Mouse (Mus musculus) fat pad, adult 2 months (tissue): Measurements from ENCODE around the gene Trem2.
"Not testable (repeated sequence)": the region's sequence is repeated elsewhere in the genome, so short reads cannot be mapped to it uniquely, and the experiment has no call there.

Source experiments
- DNase-seq: peaks from one replicate; pipeline ENCODE4 v3.0.0-alpha.2; 2011; ENCODE audit warnings: low read depth, low spot score; ENCODE audit errors: extremely low read depth

The Trem2 gene

DNA sequence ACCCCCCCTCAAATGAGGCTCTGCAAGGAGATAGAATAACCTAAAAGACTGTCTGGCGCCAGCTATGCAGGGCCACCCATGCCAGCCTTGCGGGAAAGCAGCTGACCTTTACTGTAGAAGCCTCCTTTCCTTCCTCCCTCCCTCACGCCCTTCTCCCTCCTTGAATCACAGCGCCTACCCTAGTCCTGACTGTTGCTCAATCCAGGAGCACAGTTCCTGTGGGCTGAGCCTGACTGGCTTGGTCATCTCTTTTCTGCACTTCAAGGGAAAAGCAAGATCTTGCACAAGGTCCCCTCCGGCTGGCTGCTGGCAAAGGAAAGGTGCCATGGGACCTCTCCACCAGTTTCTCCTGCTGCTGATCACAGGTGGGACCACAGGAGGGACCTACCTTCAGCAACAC lies at the start of gene Trem2:
TSS of gene Trem2 (plus strand) at position 171 of the 400 bp plus-strand sequence.
- DNase-seq = no peak

DNA sequence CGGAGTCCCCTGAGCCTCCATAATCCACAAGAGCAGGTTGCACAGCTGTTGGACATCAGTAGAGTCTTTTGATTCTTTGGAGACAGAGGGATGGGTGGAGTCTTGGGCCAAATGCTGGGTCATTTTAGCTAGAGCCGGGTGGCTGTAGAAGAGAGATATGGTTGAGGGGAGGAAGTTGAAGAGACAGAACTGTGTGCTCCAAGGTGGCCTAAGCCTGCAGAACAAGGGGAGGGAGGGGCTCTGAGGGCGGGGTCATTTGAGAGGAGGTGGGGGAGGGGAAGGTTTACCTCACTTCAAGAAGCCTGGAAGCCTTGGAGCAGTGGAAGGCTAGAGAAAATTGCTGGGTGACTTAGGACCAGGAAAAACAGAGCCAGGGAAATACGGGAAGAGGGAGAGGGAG lies 47.0 kb upstream of the Trem2 start, which contains the start of gene Treml2:
TSS of gene Treml2 (plus strand) at position 296 of the 400 bp plus-strand sequence.
- DNase-seq = no peak

DNA sequence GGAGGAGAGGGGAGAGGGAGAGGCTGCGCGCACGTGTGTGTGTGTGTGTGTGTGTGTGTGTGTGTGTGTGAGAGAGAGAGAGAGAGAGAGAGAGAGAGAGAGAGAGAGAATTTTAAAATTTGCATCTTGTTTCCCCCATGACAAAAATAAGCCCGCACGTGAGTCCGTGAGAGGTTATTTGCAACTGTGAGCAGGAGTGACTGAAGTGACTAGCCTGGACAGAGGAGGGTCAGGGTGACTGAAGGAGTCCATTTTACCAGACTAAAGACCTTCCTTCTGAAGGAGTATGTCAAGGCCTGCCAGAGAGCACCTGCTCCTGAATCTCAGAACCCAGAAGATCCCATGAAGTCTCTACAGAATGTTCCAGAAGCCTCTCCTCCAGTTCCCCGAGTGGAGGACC lies 46.4 kb upstream of the Trem2 start:
- no peak for DNase-seq

DNA sequence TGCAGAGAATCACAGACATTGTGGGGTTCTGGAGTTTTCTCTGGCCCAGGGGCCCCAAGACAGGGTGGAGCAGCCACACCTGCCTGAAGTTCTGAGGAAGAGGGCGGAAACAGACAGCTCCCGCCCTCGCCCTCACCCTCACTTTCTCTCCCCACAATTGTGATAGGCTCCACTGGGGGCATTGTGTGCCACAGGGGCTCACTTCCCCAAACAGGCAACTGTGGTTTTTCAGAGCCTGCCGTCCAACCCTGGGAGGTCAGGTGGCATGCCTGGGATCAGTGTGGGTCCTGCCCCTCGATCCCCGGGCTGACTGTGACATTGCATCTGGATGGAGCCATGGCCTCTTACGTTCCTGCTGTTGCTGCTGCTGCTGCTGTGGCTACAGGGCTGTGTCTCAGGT lies 46.0 kb upstream of the Trem2 start:
- DNase-seq = no peak

DNA sequence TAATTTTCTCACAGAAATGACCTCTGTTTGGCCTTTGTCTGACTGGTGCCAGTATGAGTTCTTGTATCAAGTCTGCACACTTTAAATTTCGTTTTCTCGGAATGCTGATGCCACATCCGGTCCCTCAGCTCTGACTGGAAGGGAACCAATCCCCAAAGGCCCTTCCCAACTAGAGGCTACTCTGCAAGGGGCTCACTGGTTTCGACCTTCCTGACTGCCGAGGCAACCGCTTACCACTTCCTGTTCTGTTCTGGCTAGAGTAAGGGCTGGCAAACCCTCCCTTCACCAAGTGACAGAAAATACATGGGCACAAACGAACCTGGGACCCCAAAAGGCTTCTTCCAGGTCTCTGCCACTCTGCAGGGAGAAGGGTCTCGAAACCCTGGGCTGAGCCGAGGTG lies 45.3 kb upstream of the Trem2 start:
- DNase-seq = no peak

DNA sequence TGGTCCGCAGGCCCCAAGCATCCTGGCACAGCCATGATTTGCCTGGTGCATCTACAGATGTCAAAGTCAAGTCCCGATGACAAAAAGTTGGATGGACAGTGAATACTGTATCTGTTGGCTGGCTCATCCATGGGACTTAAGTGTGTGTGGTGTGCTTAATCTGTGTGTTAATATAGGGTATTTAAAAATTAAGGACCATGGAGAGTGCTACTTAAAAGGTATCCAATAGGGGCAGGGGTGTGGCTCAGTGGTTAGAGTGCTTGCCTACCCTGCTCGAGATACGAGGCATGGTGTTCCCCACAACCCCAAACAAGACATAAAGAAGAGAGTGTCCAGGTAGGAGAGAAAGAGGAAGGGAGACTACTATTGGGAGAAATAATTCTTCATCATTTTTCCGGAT lies 44.4 kb upstream of the Trem2 start:
- DNase-seq = no peak

DNA sequence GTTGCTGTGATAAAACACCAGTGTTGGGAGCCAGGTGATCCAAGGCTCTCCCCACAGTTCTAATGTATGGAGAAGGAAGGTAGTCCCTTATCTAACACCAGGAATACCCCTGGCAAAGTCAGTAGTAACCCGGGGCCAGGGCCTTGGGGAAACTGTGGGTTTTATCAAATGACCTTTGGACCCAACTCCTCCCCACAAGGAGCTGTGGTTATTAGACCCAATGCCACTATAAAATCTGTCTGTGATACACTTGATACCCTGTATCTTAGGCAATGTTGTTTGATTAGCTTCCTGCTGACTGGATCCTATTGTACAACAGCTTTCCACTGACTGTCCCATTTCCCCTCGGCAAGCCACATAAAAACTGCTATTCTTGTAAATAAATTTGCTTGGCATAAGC lies 34.1 kb upstream of the Trem2 start:
- no peak for DNase-seq

DNA sequence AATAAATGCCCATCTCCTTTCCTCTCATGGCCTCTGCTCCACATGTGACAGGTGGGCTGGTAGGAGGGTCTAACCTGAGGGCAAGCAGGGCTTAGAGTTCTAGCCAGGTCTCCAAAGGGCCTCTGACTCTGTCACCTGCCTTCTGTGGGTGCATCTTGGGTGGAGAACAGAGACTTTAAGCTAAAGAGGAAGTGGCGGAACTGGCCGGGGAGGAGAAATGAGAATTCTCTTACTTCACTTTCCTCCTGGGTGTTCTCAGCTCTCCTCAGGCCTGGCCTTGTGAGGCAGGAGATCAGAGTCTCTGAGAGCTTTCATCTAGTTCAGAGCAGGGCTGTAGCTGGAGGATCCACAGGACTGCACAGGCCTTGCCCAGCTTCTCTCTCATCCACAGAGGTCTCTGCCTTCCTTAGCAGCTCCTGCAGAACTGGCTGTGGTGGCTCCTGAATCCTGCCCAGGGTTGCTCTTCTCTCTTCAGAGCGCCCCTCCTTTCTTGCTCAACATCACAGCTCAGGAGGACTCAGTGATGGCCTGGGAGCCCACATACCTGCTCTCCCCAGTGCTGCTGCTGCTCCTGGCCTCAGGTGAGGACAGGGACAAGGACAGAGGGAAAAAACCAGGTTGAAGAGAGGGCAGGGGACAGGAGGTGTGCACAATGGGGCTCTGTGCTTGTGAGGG lies 30.2 kb upstream of the Trem2 start, which contains the start of gene B430306N03Rik:
TSS of gene B430306N03Rik (plus strand) at position 237 of the 675 bp plus-strand sequence.
- not testable (repeated sequence) for DNase-seq

DNA sequence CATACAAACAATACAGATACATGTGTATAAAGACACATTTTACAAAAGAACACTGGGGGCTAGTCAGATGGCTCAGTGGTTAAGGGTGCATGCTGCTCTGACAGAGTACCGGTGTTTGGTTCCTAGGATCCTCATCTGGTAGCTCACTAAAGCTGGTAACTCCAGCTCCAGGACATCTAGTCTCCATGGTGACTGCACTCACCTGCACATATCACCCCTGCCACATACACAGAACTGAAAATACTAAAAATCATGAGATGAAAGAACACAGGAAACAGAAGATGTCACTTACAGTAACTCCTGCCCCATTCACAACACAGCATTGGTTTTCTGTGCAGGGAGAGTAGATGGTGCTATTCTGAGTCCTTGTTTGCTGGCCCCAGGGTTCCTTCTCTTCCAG lies 27.5 kb upstream of the Trem2 start:
- no peak for DNase-seq

DNA sequence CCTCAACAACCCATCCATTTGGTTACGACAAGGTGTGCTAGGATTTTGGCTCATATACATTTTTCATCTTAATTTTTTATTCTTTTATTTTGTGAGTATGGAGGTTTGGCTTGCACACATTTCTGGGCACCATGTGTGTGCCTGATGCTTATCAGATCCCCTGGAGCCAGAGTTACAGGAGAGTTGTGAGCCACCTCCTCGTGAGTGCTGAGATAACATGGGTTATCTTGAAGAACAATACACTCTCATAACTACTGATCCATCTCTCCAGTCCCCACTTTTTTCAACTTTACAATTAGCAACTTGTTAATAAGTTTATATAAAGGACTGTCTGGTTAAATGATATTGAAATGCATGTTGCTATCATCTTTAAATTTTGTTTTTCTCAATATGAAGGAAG lies 24.9 kb upstream of the Trem2 start:
- no peak for DNase-seq

DNA sequence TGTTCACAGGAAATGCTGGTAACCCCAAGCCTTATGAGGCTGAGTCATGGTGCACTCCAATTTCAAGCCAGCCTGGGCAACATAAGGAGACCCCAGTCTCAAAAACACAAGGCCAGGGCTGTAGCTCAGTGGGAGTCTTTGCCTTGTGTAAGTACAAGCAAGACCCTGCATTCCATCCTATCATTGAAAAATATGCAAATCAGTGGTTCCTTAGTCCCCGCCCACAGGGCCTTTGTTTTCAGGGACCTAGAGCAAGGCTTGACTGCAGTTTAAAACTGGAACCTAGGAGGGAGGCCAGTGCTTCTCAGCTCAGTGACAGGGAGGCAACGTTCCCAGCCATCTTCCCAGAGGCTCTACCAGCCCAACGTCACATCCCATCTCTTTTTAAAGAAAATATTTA lies 23.0 kb upstream of the Trem2 start:
- DNase-seq = no peak

DNA sequence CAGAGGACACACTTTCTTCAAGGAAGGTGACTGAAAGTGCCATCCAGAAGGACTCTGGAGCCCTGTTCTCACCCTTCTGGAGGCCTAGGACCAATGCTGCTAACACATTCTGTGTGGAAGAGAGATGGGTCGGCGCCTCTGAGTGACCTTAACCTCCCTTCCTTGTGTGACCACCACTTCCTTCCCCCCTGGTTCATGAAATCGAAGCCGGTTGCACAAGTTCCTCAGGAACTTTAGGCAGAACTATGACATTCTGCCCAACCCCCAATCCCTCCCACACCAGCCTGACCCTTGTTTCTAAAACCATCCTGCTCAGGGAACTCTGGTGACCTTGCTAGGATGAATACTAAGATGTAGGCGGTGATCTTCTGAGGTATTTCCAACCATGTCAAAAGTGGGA lies 21.9 kb upstream of the Trem2 start:
- no peak for DNase-seq

DNA sequence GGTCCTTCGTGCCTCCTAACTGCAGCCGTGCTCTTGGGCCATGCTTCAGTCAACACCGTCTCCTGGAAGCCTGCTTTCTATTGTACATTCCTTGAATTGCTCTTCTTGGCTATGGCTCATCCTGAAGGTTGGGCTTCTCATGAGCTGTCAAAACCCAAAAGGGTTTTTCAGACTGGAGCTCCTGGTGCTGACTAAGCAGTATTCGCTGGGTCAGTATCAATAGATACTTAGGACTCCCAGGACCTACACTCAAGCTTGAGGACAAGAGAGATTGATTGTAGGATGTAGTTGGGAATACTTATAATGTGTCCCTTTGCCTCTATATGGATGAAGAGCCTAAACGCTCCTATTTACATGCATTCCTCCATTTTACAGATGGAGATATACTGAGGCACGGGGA lies 21.1 kb upstream of the Trem2 start:
- DNase-seq = no peak

DNA sequence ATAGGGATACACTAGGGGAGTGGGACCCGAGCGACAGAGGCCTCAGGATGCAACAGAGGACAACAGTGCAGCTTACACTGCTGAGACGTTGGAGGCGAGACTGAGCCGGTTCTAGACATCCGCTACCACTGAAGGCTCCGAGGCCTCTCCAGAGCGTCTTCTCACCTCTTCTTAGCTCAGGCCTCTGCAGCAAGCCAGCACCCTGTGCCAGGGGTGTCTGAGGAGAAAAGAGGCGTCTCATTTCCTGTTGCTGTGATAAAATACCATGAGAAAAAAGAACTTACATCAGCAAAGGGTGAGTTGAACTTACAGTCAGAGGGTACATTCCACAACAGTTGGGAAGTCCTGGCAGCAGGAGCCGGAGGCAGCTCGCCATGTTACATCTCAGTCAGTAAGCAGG lies 20.6 kb upstream of the Trem2 start:
- DNase-seq = no peak

DNA sequence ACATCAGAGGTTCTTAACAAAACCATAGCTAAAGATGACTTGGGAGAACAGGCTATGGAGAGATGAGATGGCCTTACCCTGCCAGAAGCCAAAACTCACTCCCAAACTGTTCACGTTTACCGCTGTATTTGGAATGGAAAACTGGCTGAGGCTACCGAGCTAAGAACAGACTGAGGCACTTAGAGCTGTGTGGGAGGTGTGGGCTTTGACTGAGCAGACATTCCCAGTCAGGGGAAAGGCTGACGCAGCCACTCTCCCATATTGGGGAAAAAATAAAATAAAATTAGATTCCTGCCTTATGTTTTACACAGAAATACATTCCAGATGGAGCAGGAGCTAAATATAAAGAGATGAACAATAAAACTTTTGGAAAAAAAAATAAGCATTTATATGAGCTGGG lies 19.5 kb upstream of the Trem2 start:
- no peak for DNase-seq

DNA sequence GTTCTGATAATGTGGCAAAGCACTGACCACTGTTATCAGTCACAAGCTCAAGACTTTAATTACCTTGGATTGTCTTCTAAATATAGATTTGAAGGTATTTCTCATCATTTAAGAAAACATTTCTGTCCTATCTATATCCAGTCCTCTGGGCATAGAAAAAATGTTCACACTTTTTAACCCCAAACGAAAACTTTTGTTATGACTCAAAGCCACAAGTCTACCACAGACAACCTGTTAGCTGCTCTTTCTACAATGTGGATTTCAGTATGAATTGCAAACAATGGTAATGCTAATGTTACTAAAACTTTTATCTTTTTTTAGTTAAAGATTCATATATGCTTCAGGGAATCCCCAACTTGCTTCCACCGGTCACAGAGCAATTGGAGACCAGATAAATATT lies 13.7 kb upstream of the Trem2 start:
- DNase-seq = no peak

DNA sequence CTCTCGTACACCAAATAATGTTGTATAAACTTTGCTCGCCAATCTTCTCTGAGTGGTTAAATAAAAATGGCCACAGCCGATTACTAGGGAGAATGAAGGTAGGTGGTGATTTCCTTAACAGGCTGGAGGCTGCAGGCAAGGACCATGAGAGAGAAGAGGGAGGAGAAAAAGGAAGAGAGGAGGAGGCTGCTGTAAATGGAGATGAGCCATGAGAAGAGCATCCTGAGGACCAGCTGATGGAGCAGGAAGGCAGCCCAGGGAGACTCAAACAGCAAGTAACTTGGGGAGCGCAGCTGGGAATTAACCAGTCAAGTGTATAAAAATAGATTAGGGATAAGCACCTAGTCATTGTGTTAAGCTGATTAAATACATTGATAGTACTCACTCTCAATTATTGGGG lies 12.0 kb upstream of the Trem2 start:
- DNase-seq = no peak

DNA sequence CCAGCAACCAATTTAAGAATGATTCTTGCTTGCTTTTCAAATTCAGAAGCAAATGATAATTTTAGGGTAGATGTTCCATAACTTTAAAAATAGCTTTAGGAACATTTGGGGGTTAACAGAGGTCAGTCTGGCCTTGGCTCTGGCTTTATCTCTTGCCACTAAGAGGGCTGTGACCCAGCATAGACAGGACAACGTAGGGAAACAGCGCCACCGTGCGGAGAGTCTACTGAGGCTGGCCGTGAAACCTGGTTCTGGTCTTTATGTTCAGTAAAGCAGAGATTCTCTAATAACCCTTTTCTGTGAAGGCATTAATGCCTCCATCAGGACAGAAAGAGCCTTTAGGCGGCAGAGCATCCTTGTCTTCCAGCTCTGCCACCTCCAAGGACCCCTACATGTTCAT lies 9.3 kb upstream of the Trem2 start:
- no peak for DNase-seq

DNA sequence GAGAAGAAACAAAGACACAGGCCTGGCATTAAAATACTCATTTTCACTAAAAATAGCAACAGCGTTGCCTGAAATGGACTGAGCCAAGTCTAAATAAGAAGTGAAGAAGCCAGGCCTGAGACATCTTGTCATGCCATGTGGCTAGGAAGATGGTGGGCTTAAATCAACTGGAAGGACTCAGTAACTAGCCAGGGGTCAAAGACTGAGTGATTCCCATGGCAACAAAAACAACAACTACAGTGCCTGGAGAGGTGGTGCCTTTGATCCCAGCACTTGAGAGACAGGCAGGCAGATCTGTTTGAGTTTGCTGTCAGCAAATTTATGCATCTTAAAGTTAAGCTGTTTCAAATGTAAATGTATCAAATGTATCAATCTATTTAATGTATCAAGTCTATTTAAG lies 5.9 kb upstream of the Trem2 start:
- DNase-seq = no peak

DNA sequence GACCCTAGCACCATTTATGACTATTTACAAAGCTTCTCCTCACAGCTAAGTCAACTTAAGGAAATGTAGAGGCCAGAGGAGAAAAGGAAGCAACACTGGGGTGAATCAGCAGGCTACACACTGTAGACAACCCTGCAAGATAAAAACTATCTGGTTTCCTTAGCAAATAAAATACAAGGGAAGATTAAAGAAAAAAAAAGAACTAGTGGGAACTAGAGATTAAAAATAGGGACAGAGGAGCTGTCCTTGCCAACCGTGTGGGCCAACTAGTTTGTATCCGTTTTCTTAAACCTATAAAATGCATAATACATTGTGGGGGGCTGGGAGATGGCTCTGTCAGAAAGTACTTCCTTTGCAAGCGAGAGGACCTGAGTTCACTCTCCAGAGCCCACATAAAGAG lies 4.3 kb upstream of the Trem2 start:
- no peak for DNase-seq

DNA sequence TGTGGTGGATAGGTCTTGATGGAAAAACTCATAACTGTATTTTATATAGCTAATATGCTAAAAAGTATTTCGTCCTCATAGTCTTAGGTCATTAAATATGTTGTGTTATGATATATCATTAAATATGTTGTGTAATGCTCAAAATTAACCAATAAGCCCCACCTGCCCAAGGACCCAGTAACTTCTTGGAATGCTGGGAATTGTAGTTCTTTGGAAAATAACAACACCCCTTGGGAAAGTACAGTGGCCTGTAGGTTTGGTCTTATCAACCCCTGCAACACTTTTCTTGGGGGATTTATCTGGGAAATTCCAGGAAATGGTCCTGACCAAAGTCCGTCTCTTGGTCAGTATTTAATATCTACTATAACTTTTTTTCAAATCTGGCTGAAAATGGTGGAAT lies 3.1 kb upstream of the Trem2 start:
- DNase-seq = no peak

DNA sequence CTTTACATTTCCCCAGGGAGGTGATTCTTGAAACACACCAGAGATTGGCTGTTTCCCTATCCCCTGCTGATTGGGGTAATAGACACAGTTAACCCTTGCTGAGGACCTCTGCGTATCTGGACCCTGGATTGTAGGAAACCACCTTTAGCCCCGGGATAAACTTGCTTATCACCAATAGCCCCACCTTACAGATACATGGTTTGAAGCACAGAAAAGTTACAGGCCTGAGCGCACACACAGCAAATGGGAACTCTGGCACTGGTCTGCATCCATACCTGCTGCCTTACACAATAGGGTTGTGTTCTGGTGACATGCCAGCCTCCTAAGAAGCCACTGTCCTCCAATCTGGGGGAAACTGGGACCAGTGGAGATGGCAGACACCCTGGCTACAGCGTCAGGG lies 377 bp upstream of the Trem2 start:
- no peak for DNase-seq

DNA sequence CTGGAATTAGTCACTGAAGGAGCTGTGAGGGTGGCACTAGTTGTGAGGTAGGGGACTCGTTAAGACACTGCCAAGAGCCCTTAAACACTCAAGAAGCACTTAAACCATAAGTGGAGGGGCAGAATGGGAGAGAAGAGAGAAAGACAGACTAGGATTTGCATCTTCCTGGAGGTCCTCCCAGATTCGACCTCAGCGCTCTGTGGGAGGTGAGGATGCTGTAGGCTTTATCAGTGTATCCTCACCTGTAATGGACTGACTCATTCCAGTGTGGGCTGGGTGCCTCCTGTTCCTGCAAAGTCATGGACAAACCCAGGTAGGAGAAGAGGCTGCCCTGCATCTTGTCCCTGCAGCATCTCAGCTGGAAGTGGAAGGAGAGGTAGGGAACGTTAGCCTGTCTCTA lies 633 bp downstream of the Trem2 start:
- DNase-seq = no peak
